Mouse (Mus musculus) inflammation-experienced regulatory T-cells (primary cell): ENCODE measurements around the gene Cpped1. TPM values are rescaled to one million over a fixed set of nuclear protein-coding genes. Genes with fewer than 3 reads are reported as not detected.

Experiments used
- polyA plus RNA-seq, 2 experiments: library from polyadenylated mRNA; unstranded; fragments of 100-300 nt; shearing (Covaris generic); gene quantifications; one replicate each; pipeline ENCODE4 v1.2.1; 2017

Cpped1 gene
- polyA plus RNA-seq, result 10 to 100 TPM in 1 of 2 experiments, 1 to 10 TPM in 1; 9.5 to 14.8 TPM

DNA sequence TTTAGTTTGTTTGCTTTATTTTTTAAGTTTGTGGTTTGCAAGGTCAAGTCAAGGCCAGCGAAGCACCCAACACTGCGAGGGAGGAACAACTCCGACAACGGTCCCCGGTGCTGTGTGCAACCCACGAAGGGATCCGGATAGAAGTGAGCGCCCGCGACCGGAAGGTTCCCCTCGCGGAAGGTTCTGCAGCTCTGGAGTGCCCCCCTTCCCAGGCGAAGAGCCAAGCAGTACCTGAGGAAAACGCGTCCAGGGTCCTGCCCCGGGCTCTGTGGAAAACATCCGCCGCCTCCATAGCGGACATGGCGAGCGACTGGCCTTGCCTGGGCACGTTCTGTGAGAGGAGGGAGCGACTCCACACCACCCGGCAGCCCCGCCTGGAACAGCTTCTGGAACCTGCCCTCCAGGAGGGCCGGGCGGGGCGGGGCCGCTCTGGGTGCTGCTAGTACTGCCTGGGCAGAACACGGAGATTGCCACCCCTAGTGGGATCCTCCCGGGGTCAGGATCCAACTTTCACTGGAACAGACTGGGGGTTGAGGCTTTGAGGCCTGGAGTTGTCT lies at the start of gene Cpped1:
Cpped1 (minus strand) TSS at position 411 of the 557 bp plus-strand sequence.

Other genes starting within 250 kb of the Cpped1 start
- 1 to 10 TPM in 1 of 2 experiments, under 1 TPM in 1; 0.24 to 1.6 TPM for gene Shisa9, start 74.7 kb upstream of the Cpped1 start, polyA plus RNA-seq